Mouse (Mus musculus) liver, embryonic 12.5 days (tissue): Measurements from ENCODE around the gene Prdm10. TPM values are rescaled to one million over a fixed set of nuclear protein-coding genes. Genes with fewer than 3 reads are reported as not detected.

Experiments
- ATAC-seq: fragments of 200-750 bp; cut with Nextera tagmentation; 2 replicates; pipeline ENCODE4 v1.8.0; 2017; ENCODE audit warnings: moderate number of reproducible peaks, mild to moderate bottlenecking, moderate library complexity
- H3K27ac ChIP-seq: fragments of 300-500 bp; sonication (generic); 2 replicates; pipeline ENCODE4 v1.5.1; 2016; ENCODE audit warnings: mild to moderate bottlenecking
- H3K27me3 ChIP-seq: fragments of 300-500 bp; sonication (generic); replicated peaks from 2 replicates; pipeline ENCODE4 v1.6.1; 2016; ENCODE audit warnings: mild to moderate bottlenecking, moderate library complexity
- H3K36me3 ChIP-seq: fragments of 300-500 bp; sonication (generic); 2 replicates; pipeline ENCODE4 v1.6.1; 2016; ENCODE audit warnings: mild to moderate bottlenecking, moderate library complexity
- H3K4me1 ChIP-seq: fragments of 300-500 bp; sonication (generic); 2 replicates; pipeline ENCODE4 v1.6.1; 2016
- H3K4me2 ChIP-seq: fragments of 300-500 bp; sonication (generic); 2 replicates; pipeline ENCODE4 v1.6.1; 2016; ENCODE audit warnings: mild to moderate bottlenecking, moderate library complexity
- H3K4me3 ChIP-seq: fragments of 300-500 bp; sonication (generic); 2 replicates; pipeline ENCODE4 v1.5.1; 2016; ENCODE audit warnings: mild to moderate bottlenecking, moderate library complexity
- H3K9ac ChIP-seq: fragments of 300-500 bp; sonication (generic); 2 replicates; pipeline ENCODE4 v1.6.1; 2016; ENCODE audit warnings: mild to moderate bottlenecking, moderate library complexity
- H3K9me3 ChIP-seq: fragments of 300-500 bp; sonication (generic); replicated peaks from 2 replicates; pipeline ENCODE4 v1.6.1; 2016; ENCODE audit warnings: mild to moderate bottlenecking, moderate library complexity
- WGBS: fragments of 180-500 bp; shearing (Covaris S2); methylation state at CpG from one replicate; pipeline ENCODE4 v1.1.7; 2016; ENCODE audit not compliant: insufficient replicate concordance; 5-methylcytosine and 5-hydroxymethylcytosine counted together
- polyA plus RNA-seq: library from polyadenylated mRNA; unstranded; fragments of >200 nt; fragmentation: Nextera tagmentation; extraction: Ambion mirVana; gene quantifications from 2 replicates; pipeline ENCODE4 v1.2.1, GENCODE M21; 2016

Gene Prdm10
- polyA plus RNA-seq, 1 experiment from 2014 or later = 4.7 TPM

GRCm38 (mm10) chr9:31334991-31335390 is 54.7 kb downstream of the Prdm10 start:
- no peak overlapping the region for H3K4me2 ChIP-seq
- peaks cover 18% of the 10 kb centered on the region for H3K36me3 ChIP-seq
- H3K27ac ChIP-seq = no peak overlapping the region
- H3K27me3 ChIP-seq = no peaks in the 10 kb centered on the region
- H3K4me1 ChIP-seq = 0 out of 2 replicates have a peak, but pooled peaks cover 3% of the 10 kb centered on the region
- H3K4me3 ChIP-seq = no peak overlapping the region
- no peak for ATAC-seq
- H3K9me3 ChIP-seq = no peaks in the 10 kb centered on the region
- 91% methylated on average over 6 of the region's 6 CpGs for WGBS
- no peak overlapping the region for H3K9ac ChIP-seq

GRCm38 (mm10) chr9:31344289-31344831 is 64.0 kb downstream of the Prdm10 start:
- Histone ChIP-seq H3K4me1 (no peaks in the 10 kb centered on the region), H3K9me3 (no peaks in the 10 kb centered on the region), H3K27ac (no peak overlapping the region), H3K4me2 (no peak overlapping the region), H3K9ac (no peak overlapping the region), H3K36me3 (peaks cover 39% of the 10 kb centered on the region), H3K27me3 (no peaks in the 10 kb centered on the region), H3K4me3 (no peak overlapping the region)
- no peak for ATAC-seq
- 81% methylated on average over 11 of the region's 11 CpGs for WGBS

GRCm38 (mm10) chr9:31346575-31347080 is 66.3 kb downstream of the Prdm10 start:
- Histone ChIP-seq H3K27me3 (no peaks in the 10 kb centered on the region), H3K4me3 (no peak overlapping the region), H3K36me3 (peaks cover 41% of the 10 kb centered on the region), H3K27ac (no peak overlapping the region), H3K9me3 (no peaks in the 10 kb centered on the region), H3K9ac (no peak overlapping the region), H3K4me2 (no peak overlapping the region), H3K4me1 (no peaks in the 10 kb centered on the region)
- ATAC-seq = no peak
- 74% methylated on average over 15 of the region's 15 CpGs for WGBS

DNA sequence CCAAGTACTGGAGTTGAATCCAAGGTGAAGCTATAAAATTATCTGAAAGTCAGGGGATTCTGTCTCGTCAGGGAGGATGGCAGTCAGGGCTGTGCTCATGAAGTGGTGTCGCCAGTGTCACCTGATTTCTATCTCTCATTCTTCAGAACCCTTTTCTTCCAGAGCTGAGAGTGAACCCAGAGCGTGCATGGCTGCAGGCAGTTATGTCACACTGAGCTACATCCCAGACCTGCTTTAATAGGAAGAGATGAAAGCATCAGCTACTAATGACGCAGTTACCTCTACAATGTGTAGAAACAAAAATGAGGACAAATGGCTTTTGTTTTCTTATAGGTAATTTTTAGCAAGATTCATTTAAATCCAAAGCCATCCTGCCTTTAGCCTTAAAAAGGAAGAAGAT is 68.1 kb downstream of the Prdm10 start:
- Histone ChIP-seq H3K4me2 (no peak overlapping the region), H3K27ac (no peak overlapping the region), H3K9me3 (no peaks in the 10 kb centered on the region), H3K4me3 (no peak overlapping the region), H3K36me3 (peaks cover 49% of the 10 kb centered on the region), H3K27me3 (no peaks in the 10 kb centered on the region), H3K9ac (no peak overlapping the region), H3K4me1 (no peaks in the 10 kb centered on the region)
- 71% methylated on average over 4 of the region's 4 CpGs for WGBS
- no peak for ATAC-seq

DNA sequence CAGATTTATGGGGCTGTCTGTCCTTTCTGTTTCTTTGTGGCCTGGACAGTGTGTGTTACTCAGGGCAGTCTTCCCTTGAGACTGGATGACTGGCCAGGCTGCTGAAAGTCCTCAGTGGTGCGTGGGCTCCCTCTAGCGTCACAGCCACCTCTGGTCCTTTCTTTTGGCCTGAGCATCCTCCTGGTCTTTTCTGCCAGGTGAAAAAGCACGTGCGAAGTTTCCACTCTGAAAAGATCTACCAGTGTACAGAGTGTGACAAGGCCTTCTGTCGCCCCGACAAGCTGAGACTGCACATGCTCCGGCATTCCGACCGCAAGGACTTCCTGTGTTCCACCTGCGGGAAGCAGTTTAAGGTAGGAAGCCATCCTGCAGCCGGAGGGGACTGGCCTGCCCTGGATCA is 68.6 kb downstream of the Prdm10 start:
- Histone ChIP-seq H3K4me1 (no peaks in the 10 kb centered on the region), H3K27ac (no peak overlapping the region)
- no peak for ATAC-seq

GRCm38 (mm10) chr9:31352716-31353115 is 72.4 kb downstream of the Prdm10 start:
- no peak overlapping the region for H3K9ac ChIP-seq
- no peaks in the 10 kb centered on the region for H3K27me3 ChIP-seq
- H3K4me3 ChIP-seq = no peak overlapping the region
- H3K4me2 ChIP-seq = no peak overlapping the region
- 62% methylated on average over 2 of the region's 2 CpGs for WGBS
- no peaks in the 10 kb centered on the region for H3K9me3 ChIP-seq
- H3K27ac ChIP-seq = no peak overlapping the region
- no peaks in the 10 kb centered on the region for H3K4me1 ChIP-seq
- ATAC-seq = no peak
- peaks cover 67% of the 10 kb centered on the region for H3K36me3 ChIP-seq

More for the DNA sequence above, 68.6 kb downstream of the Prdm10 start:
- no peaks in the 10 kb centered on the region for H3K9me3 ChIP-seq
- WGBS = 69% methylated on average over 11 of the region's 11 CpGs
- H3K4me2 ChIP-seq = no peak overlapping the region
- H3K4me3 ChIP-seq = no peak overlapping the region
- H3K36me3 ChIP-seq = peaks cover 50% of the 10 kb centered on the region
- H3K27me3 ChIP-seq = no peaks in the 10 kb centered on the region
- no peak overlapping the region for H3K9ac ChIP-seq

DNA sequence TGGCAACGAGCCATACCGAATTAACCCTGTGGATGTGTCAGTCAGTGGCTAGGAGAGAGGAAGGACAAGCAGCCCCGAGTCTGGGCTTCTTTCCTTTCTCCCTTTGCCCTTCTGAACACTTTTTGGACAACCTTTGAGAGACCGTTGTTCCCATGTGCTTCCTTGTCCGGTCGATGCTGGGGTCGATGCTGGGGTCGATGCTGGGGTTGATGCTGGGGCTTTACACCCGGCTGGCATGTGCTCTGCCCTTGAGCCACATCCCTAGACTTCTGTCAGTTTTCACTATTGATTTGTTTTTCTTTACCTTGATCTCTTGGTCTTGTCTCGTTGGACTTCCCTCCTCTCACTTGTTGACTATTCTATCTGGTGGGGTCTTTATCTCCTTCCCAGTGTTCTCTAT is 73.2 kb downstream of the Prdm10 start:
- peak; percentile 37; the same call in 1 of the 2 replicates for ATAC-seq
- no peak overlapping the region for H3K9ac ChIP-seq
- no peaks in the 10 kb centered on the region for H3K9me3 ChIP-seq
- 82% methylated on average over 10 of the region's 10 CpGs for WGBS
- 0 out of 2 replicates have a peak overlapping the region, but pooled peaks have one; percentile 30 for H3K27ac ChIP-seq
- no peaks in the 10 kb centered on the region for H3K27me3 ChIP-seq
- H3K4me1 ChIP-seq = no peaks in the 10 kb centered on the region
- H3K36me3 ChIP-seq = peaks cover 69% of the 10 kb centered on the region
- no peak overlapping the region for H3K4me3 ChIP-seq
- peak overlapping the region; percentile 22; the same call in 1 of the 2 replicates for H3K4me2 ChIP-seq

GRCm38 (mm10) chr9:31354051-31354450 is 73.7 kb downstream of the Prdm10 start:
- H3K27ac ChIP-seq = 0 out of 2 replicates have a peak overlapping the region, but pooled peaks have one; percentile 30
- H3K4me1 ChIP-seq = no peaks in the 10 kb centered on the region
- ATAC-seq = peak; percentile 59; the same call in 1 of the 2 replicates
- WGBS = 72% methylated on average over 7 of the region's 7 CpGs
- no peaks in the 10 kb centered on the region for H3K27me3 ChIP-seq
- peak overlapping the region; percentile 22; the same call in 1 of the 2 replicates for H3K4me2 ChIP-seq
- H3K36me3 ChIP-seq = peaks cover 70% of the 10 kb centered on the region
- H3K4me3 ChIP-seq = no peak overlapping the region
- no peak overlapping the region for H3K9ac ChIP-seq
- H3K9me3 ChIP-seq = no peaks in the 10 kb centered on the region

GRCm38 (mm10) chr9:31363698-31364609 is 83.6 kb downstream of the Prdm10 start:
- ATAC-seq = no peak
- H3K4me2 ChIP-seq = no peak overlapping the region
- H3K4me1 ChIP-seq = no peaks in the 10 kb centered on the region; the same call in 1 of the 2 replicates
- no peak overlapping the region for H3K27ac ChIP-seq
- no peaks in the 10 kb centered on the region for H3K9me3 ChIP-seq
- H3K27me3 ChIP-seq = no peaks in the 10 kb centered on the region
- no peak overlapping the region for H3K9ac ChIP-seq
- H3K4me3 ChIP-seq = no peak overlapping the region
- WGBS = 81% methylated on average over 9 of the region's 9 CpGs
- H3K36me3 ChIP-seq = peaks cover 60% of the 10 kb centered on the region

DNA sequence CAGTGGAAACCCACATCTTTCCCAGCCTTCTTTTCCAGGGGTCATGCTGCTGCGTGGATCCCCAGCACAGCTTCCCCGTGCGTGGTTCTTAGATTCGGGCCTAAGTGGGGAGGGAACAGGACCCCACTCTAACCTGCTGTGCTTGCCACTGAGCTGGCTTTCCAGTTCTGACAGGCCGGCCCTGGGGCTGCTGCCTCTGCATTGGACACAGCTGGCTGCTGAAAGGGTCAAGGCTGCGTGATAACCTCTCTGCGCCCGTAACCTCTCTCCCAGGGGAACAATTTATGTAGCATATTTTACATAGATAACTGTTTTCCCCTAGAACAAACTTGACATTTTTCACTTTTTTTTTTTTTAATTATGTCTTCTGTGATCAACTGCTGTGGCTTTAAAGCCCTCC is 84.7 kb downstream of the Prdm10 start:
- no peaks in the 10 kb centered on the region; the same call in 1 of the 2 replicates for H3K4me1 ChIP-seq
- no peak overlapping the region for H3K4me3 ChIP-seq
- 79% methylated on average over 8 of the region's 8 CpGs for WGBS
- H3K36me3 ChIP-seq = peaks cover 50% of the 10 kb centered on the region
- H3K27me3 ChIP-seq = no peaks in the 10 kb centered on the region
- H3K9ac ChIP-seq = no peak overlapping the region
- no peak overlapping the region for H3K4me2 ChIP-seq
- no peak overlapping the region for H3K27ac ChIP-seq
- no peaks in the 10 kb centered on the region for H3K9me3 ChIP-seq
- 0 out of 2 replicates have a peak, but pooled peaks have one; percentile 37 for ATAC-seq

GRCm38 (mm10) chr9:31371740-31372139 is 91.4 kb downstream of the Prdm10 start:
- Histone ChIP-seq H3K4me1 (no peaks in the 10 kb centered on the region), H3K4me3 (no peak overlapping the region), H3K36me3 (peaks cover 29% of the 10 kb centered on the region), H3K9ac (no peak overlapping the region), H3K27me3 (no peaks in the 10 kb centered on the region), H3K9me3 (no peaks in the 10 kb centered on the region), H3K4me2 (no peak overlapping the region), H3K27ac (no peak overlapping the region)
- WGBS = 88% methylated on average over 3 of the region's 3 CpGs
- no peak for ATAC-seq

DNA sequence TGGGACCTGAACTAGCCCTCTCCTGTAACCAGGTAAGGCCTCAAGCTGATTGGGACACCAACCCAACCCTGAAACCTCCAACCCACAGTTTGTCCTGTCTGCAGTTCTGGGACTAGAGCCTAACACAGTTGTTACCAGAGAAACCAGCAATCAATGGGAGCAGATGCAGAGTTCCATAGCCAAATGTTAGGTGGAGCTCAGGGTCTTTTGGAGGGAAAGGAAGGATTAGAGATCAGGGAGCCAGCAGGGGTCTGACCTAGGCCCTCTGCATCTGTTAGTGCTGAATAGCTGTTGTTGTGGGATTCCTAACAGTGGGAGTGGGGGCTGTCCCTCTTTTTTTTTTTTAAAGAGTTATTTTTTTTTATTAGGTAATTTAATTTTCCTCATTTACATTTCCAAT is 96.3 kb downstream of the Prdm10 start:
- Histone ChIP-seq H3K27me3 (no peaks in the 10 kb centered on the region), H3K4me1 (no peaks in the 10 kb centered on the region), H3K36me3 (peaks cover 30% of the 10 kb centered on the region), H3K9me3 (no peaks in the 10 kb centered on the region), H3K4me2 (no peak overlapping the region), H3K9ac (no peak overlapping the region), H3K27ac (no peak overlapping the region), H3K4me3 (no peak overlapping the region)
- no peak for ATAC-seq
